Mouse (Mus musculus): ENCODE results near the gene Slc35e3. TPM values are rescaled to one million over a fixed set of nuclear protein-coding genes. Genes with fewer than 3 reads are reported as not detected.
"Not testable (repeated sequence)": the region's sequence is repeated elsewhere in the genome, so short reads cannot be mapped to it uniquely, and the experiment has no call there.

Slc35e3 gene
- polyA plus RNA-seq, 1 experiment from 2014 or later: 17.5 TPM

DNA sequence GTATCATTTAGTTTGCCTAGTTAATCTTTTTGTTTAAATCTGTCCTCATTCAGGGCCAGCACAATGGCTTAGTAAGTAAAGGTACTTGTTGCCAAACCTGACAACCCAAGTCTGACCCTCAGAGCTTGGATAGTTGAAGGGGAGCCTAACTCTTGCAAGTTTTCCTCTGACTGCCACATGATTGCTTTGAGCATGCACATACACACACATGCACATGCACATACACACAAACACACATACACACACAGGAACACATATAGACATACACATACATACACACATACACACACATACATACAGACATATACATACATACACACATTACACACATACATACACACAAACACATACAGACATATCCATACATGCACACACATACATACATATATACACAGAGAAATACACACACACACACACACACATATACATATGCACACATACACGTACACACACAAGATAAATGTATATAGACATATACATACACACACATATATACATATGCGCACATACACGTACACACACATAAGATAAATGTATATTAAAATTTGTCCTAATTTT lies 21.3 kb downstream of the Slc35e3 start:
- no peaks in the 10 kb centered on the region for H3K36me3 ChIP-seq
- WGBS: 90% methylated on average over 3 of the region's 3 CpGs
- H3K4me2 ChIP-seq: no peak overlapping the region
- H3K27ac ChIP-seq: no peak overlapping the region
- no peak for ATAC-seq (ENCODE audit: borderline replicate concordance, extremely low read depth, low FRiP score, low TSS enrichment)
- peaks cover 6% of the 10 kb centered on the region; the same call in 1 of the 2 replicates for H3K4me1 ChIP-seq
- no peaks in the 10 kb centered on the region for H3K27me3 ChIP-seq
- no peaks in the 10 kb centered on the region for H3K9me3 ChIP-seq
- H3K4me3 ChIP-seq: no peak overlapping the region
- H3K9ac ChIP-seq: no peak overlapping the region

DNA sequence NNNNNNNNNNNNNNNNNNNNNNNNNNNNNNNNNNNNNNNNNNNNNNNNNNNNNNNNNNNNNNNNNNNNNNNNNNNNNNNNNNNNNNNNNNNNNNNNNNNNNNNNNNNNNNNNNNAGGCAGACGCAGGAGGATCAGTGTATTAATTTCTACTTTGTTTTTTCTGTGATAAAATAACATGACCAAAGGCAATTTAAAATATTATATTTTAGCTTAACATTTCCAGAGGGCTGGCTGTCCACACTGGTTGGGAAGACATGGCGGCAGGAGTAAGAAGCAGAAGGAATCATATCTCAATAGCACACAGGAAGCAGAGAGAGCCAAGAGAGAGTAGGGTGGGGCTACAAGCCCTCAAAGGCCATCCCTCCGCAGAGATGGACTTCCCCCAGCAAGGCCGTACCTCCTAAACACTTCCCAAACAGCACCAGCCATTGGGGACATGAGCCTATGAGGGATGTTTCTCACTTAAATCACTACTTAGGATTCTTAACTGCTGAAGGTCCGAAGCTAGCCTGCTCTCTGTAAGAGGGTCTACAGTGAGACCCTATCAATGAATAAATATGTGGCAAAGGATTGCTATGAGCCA lies 21.9 kb downstream of the Slc35e3 start:
- Histone ChIP-seq H3K4me1 (peaks cover 4% of the 10 kb centered on the region; the same call in 1 of the 2 replicates), H3K36me3 (no peaks in the 10 kb centered on the region), H3K9ac (no peak overlapping the region), H3K4me3 (no peak overlapping the region), H3K9me3 (no peaks in the 10 kb centered on the region), H3K27me3 (no peaks in the 10 kb centered on the region), H3K27ac (no peak overlapping the region), H3K4me2 (no peak overlapping the region)
- no peak for ATAC-seq (ENCODE audit: borderline replicate concordance, extremely low read depth, low FRiP score, low TSS enrichment)
- 65% methylated on average over 5 of the region's 5 CpGs for WGBS

DNA sequence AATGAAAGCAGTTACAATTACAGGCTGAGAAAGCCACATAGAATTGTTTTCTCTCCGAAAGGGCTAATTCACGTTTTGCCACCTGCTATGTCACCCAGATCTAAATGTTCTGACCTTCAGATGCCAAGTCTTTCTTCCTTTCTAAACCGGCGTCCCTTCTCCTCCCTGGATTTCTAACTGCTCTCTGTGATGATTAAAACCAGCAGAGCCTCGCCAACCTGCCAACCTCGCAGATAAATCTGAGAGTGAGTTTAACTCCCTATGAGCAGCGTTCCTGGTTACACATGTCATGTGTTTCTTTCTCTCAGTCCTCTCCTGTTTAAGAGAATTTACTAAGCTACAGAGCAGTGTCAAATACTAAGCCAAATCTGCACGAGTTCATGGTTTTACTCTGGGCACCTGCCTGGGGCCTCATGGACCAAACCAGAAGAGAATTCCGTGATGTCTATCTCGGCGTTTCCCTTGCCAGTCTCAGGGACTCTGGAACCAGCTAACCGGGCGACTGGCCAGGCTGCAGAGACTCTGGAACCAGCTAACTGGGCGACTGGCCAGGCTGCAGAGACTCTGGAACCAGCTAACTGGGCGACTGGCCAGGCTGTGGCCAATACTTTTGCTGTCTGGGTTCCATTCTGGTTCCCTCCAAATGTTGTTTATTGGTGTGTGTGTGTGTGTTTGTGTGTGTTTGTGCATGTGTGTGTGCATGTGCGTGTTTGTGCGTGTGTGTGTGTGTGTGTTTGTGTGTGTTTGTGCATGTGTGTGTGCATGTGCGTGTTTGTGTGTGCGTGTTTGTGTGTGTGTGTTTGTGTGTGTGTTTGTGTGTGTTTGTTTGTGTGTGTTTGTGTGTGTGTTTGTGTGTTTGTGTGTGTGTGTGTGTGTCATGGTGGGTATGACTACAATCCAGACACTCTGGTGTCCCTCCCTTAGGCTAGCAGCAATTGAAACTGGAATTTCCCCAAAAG lies 27.7 kb downstream of the Slc35e3 start:
- H3K4me2 ChIP-seq: peak overlapping the region; percentile 1; the same call in 1 of the 2 replicates
- 47% methylated on average over 19 of the region's 19 CpGs for WGBS
- no peaks in the 10 kb centered on the region for H3K27me3 ChIP-seq
- no peak overlapping the region for H3K9ac ChIP-seq
- H3K9me3 ChIP-seq: no peaks in the 10 kb centered on the region
- no peaks in the 10 kb centered on the region for H3K36me3 ChIP-seq
- no peak overlapping the region for H3K4me3 ChIP-seq
- no peak for ATAC-seq (ENCODE audit: borderline replicate concordance, extremely low read depth, low FRiP score, low TSS enrichment)
- H3K27ac ChIP-seq: peak overlapping the region; percentile 61
- H3K4me1 ChIP-seq: peaks cover 15% of the 10 kb centered on the region; the same call in 1 of the 2 replicates

DNA sequence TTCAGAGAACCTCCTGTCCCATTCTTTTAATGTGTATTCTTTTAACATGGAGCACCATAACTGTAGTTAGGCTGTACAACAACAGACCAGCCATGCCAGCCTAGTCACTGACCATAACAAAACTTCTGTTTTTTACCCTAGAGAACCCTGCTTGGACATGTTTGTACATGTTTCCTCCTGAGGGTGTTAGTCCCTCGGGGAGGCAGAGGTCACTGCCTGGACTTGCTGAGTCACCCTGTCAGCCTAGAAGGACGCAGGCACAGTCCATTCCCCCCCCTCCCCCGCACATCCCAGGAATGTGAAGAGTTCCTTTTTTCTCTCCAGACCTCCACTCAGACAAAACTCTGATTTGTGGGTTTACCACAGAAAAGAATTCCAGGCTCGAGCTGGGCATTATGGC lies 28.6 kb downstream of the Slc35e3 start:
- H3K27me3 ChIP-seq: no peaks in the 10 kb centered on the region
- H3K27ac ChIP-seq: peak overlapping the region; percentile 61
- no peaks in the 10 kb centered on the region for H3K36me3 ChIP-seq
- H3K4me1 ChIP-seq: peaks cover 15% of the 10 kb centered on the region; the same call in 1 of the 2 replicates
- H3K4me2 ChIP-seq: peak overlapping the region; percentile 1; the same call in 1 of the 2 replicates
- H3K9ac ChIP-seq: no peak overlapping the region
- no peaks in the 10 kb centered on the region for H3K9me3 ChIP-seq
- no peak for ATAC-seq (ENCODE audit: borderline replicate concordance, extremely low read depth, low FRiP score, low TSS enrichment)
- H3K4me3 ChIP-seq: no peak overlapping the region
- 5% methylated on average over 4 of the region's 4 CpGs for WGBS

DNA sequence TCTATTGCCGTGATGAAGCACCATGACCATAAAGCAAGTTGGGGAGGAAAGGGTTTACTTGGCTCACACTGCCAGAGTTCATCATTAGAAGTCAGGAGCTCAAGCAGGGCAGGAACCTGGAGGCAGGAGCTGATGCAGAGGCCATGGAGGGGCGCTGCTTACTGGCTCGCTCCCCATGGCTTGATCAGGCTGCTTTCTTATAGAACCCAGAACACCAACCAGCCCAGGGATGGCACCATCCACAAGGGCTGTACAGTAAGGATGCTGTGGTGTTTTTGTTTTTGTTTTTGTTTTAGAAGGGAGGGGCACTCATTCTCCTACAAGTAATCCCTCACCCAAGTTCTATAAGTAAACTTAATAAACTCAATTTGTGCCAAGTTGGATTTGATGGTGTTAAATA lies 29.5 kb downstream of the Slc35e3 start:
- ATAC-seq (ENCODE audit: borderline replicate concordance, extremely low read depth, low FRiP score, low TSS enrichment): no peak
- Histone ChIP-seq H3K4me2 (no peak overlapping the region), H3K27ac (no peak overlapping the region), H3K36me3 (no peaks in the 10 kb centered on the region), H3K9me3 (no peaks in the 10 kb centered on the region), H3K9ac (no peak overlapping the region), H3K27me3 (no peaks in the 10 kb centered on the region), H3K4me1 (peaks cover 15% of the 10 kb centered on the region; the same call in 1 of the 2 replicates), H3K4me3 (no peak overlapping the region)
- 83% methylated on average over 3 of the region's 3 CpGs for WGBS

DNA sequence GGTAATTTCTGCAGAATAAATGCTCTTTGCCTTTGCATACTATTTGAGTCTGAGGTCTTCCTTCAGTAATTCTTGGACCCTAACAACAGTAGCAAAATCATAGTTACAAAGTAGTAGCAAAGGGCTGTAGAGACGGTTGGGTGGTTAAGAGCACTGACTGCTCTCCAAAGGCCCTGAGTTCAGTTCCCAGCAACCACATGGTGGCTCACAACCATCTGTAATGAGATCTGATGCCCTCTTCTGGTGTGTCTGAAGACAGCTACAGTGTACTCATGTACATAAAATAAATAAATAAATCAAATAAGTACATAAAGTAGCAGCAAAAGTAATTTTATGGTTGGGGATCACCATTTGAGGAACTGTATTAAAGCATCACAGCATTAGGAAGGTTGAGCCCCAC lies 30.5 kb downstream of the Slc35e3 start:
- not testable (repeated sequence) for H3K4me2 ChIP-seq; H3K9ac ChIP-seq; H3K27ac ChIP-seq; H3K36me3 ChIP-seq; ATAC-seq (ENCODE audit: borderline replicate concordance, extremely low read depth, low FRiP score, low TSS enrichment); H3K9me3 ChIP-seq; H3K4me3 ChIP-seq; H3K27me3 ChIP-seq
- H3K4me1 ChIP-seq: peaks cover 20% of the 10 kb centered on the region
- 93% methylated on average over 1 of the region's 1 CpGs for WGBS

DNA sequence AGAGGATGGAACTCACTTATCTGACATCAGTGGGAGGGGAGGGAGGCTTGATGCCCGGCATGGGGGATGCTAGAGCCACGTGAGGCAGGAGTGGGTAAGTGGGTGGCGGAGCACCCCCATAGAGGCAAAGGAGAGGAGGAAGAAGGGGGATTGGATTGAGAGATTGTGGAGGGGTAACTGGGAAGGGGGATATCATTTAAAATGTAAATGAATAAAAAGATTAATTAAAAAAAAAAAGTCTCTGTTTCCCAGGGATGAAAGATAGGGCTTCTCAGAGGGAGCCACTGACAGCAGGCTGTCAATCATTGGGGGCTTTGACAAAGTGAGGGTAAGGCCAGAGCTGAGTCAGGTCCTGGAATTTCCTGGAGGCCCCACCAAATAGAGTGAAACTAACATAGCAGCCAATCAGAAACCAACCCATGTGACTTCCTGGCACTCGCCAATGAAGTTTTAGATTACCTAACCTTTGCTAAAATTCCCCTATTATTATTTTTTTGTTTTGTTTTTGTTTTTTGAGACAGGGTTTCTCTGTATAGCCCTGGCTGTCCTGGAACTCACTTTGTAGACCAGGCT lies 31.2 kb downstream of the Slc35e3 start:
- Histone ChIP-seq H3K27ac (no peak overlapping the region), H3K4me3 (no peak overlapping the region), H3K4me1 (peaks cover 20% of the 10 kb centered on the region), H3K9me3 (no peaks in the 10 kb centered on the region), H3K27me3 (no peaks in the 10 kb centered on the region), H3K4me2 (no peak overlapping the region), H3K9ac (no peak overlapping the region), H3K36me3 (no peaks in the 10 kb centered on the region)
- WGBS: 68% methylated on average over 4 of the region's 4 CpGs
- ATAC-seq (ENCODE audit: borderline replicate concordance, extremely low read depth, low FRiP score, low TSS enrichment): no peak

DNA sequence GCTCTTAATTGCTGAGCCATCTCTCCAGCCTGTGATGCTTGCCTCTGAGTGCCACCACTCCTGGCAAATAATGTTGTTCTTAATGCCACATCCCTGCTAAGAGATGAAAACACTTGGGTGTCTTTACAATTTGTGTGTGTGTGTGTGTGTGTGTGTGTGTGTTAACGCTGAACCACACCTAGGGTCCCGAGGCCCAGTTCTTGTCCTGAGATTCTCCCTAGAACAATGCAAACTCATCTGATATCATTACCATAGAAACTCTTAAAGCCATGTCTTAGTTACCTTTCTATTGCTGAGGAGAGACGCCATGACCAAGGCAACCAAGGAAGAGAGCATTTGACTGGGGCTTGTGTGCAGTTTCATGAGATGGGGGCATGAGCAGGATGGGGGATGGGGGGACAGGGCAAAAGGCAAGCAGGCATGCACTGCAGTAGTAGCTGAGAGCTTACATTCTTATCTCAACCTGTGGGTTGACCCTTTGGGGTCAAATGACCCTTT lies 32.1 kb downstream of the Slc35e3 start:
- no peak overlapping the region for H3K27ac ChIP-seq
- H3K4me2 ChIP-seq: no peak overlapping the region
- no peaks in the 10 kb centered on the region for H3K36me3 ChIP-seq
- H3K9ac ChIP-seq: no peak overlapping the region
- no peaks in the 10 kb centered on the region for H3K27me3 ChIP-seq
- H3K9me3 ChIP-seq: no peaks in the 10 kb centered on the region
- H3K4me3 ChIP-seq: no peak overlapping the region
- peaks cover 25% of the 10 kb centered on the region for H3K4me1 ChIP-seq
- ATAC-seq (ENCODE audit: borderline replicate concordance, extremely low read depth, low FRiP score, low TSS enrichment): no peak
- 81% methylated on average over 3 of the region's 3 CpGs for WGBS

DNA sequence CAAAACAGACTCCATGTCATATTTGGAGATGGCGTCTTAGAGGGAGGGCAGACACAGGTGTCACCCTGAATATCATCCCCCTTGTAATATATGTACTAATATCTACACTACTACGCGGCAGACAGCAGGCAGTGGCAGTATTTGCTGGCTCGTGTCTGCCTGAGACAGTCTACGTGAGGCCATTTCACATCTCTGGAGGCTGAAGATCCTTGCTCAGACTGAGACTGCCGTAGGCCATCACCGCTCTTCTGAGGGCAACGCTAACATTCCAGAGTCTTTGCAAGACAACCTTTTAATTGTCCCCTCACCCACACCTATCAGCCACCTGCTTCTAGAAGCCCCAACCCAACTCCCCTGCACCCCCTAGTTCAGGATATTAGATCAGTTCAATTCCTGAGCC lies 32.7 kb downstream of the Slc35e3 start:
- no peak overlapping the region for H3K4me3 ChIP-seq
- no peak for ATAC-seq (ENCODE audit: borderline replicate concordance, extremely low read depth, low FRiP score, low TSS enrichment)
- 88% methylated on average over 8 of the region's 8 CpGs for WGBS
- no peak overlapping the region for H3K27ac ChIP-seq
- H3K9me3 ChIP-seq: no peaks in the 10 kb centered on the region
- no peaks in the 10 kb centered on the region for H3K27me3 ChIP-seq
- H3K9ac ChIP-seq: no peak overlapping the region
- H3K4me2 ChIP-seq: no peak overlapping the region
- peaks cover 27% of the 10 kb centered on the region for H3K4me1 ChIP-seq
- H3K36me3 ChIP-seq: peaks cover 4% of the 10 kb centered on the region; the same call in 1 of the 2 replicates

DNA sequence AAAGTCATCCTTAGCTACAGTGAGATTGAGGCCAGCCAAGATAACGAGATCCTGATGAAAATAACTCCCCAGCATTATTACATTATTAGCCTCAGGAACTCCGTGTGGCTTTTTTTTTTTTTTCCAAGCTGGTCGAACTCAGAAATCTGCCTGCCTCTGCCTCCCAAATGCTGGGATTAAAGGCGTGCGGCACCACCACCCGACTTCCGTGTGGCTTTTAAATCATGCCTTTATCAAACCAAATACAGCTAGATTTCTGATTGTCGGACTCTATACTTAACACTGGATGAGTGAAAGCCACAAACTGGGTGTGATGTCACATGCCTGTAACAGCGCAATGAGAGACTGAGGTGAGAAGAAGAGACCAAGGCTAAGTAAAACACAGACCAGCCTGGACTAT lies 33.3 kb downstream of the Slc35e3 start:
- Histone ChIP-seq H3K36me3 (peaks cover 4% of the 10 kb centered on the region; the same call in 1 of the 2 replicates), H3K27me3 (no peaks in the 10 kb centered on the region), H3K9ac (no peak overlapping the region), H3K9me3 (no peaks in the 10 kb centered on the region), H3K27ac (no peak overlapping the region), H3K4me3 (no peak overlapping the region), H3K4me2 (no peak overlapping the region), H3K4me1 (peaks cover 21% of the 10 kb centered on the region)
- 88% methylated on average over 9 of the region's 9 CpGs for WGBS
- no peak for ATAC-seq (ENCODE audit: borderline replicate concordance, extremely low read depth, low FRiP score, low TSS enrichment)

DNA sequence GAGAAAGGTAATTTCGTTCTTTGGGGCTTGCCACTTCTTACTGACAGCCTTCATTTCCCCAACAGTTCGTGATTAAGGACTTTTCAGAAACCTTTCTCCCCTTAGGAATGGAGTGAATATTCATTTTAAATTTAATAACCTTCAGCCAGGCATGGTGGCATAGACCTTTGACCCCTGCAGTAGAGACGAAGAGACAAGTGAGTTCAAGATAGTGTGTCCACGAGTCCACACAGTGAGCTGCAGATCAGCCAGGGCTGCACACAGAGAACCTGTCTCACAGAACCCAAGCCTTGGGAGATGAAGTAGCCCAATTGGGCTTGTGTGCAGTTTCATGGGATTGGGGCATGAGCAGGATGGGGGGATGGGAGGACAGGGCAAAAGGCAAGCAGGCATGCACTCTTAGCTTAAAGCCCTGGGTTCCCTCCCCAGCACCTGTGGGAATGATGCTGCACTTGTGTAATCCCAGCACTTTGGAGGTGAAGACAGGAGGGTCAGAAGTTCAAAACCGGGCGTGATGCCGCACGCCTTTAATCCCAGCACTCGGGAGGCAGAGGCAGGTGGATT lies 33.9 kb downstream of the Slc35e3 start:
- H3K27ac ChIP-seq: no peak overlapping the region
- no peak for ATAC-seq (ENCODE audit: borderline replicate concordance, extremely low read depth, low FRiP score, low TSS enrichment)
- H3K27me3 ChIP-seq: no peaks in the 10 kb centered on the region
- H3K4me2 ChIP-seq: no peak overlapping the region
- no peak overlapping the region for H3K4me3 ChIP-seq
- H3K36me3 ChIP-seq: peaks cover 10% of the 10 kb centered on the region
- peaks cover 15% of the 10 kb centered on the region for H3K4me1 ChIP-seq
- H3K9me3 ChIP-seq: no peaks in the 10 kb centered on the region
- WGBS: 88% methylated on average over 9 of the region's 9 CpGs
- no peak overlapping the region for H3K9ac ChIP-seq
